Mouse (Mus musculus) stomach, postnatal 0 days (tissue): ENCODE measurements around the gene Tekt3. TPM values are rescaled to one million over a fixed set of nuclear protein-coding genes. Genes with fewer than 3 reads are reported as not detected.

Experiments used
- ATAC-seq: fragments of 200-750 bp; cut with Nextera tagmentation; 2 replicates; pipeline ENCODE4 v1.8.0; 2017; ENCODE audit not compliant: low FRiP score, low TSS enrichment
- DNase-seq: peaks from one replicate; pipeline ENCODE4 v3.0.0-alpha.2; 2016; ENCODE audit warnings: low spot score
- H3K27ac ChIP-seq: fragments of 300-500 bp; sonication (generic); replicated peaks from 2 replicates; pipeline ENCODE4 v1.5.1; 2014; ENCODE audit warnings: mild to moderate bottlenecking, control low read depth
- H3K27me3 ChIP-seq: fragments of 300-500 bp; sonication (generic); 2 replicates; pipeline ENCODE4 v1.6.1; 2014; ENCODE audit warnings: low read length; ENCODE audit not compliant: control insufficient read depth, insufficient read depth
- H3K36me3 ChIP-seq: fragments of 300-500 bp; sonication (generic); 2 replicates; pipeline ENCODE4 v1.6.1; 2014; ENCODE audit warnings: low read length, mixed read lengths; ENCODE audit not compliant: control insufficient read depth, insufficient read depth
- H3K4me1 ChIP-seq: fragments of 300-500 bp; sonication (generic); replicated peaks from 2 replicates; pipeline ENCODE4 v1.6.1; 2014; ENCODE audit warnings: antibody characterized with exemption; ENCODE audit not compliant: control insufficient read depth, insufficient read depth
- H3K4me2 ChIP-seq: fragments of 300-500 bp; sonication (generic); replicated peaks from 2 replicates; pipeline ENCODE4 v1.6.1; 2014; ENCODE audit warnings: low read depth, mild to moderate bottlenecking, control low read depth, moderate library complexity
- H3K4me3 ChIP-seq: fragments of 300-500 bp; sonication (generic); 2 replicates; pipeline ENCODE4 v1.5.1; 2014; ENCODE audit warnings: low read depth, low read length, control low read depth
- H3K9ac ChIP-seq: fragments of 300-500 bp; sonication (generic); 2 replicates; pipeline ENCODE4 v1.6.1; 2014; ENCODE audit warnings: mild to moderate bottlenecking, low read length, control low read depth, mixed read lengths
- H3K9me3 ChIP-seq: fragments of 300-500 bp; sonication (generic); 2 replicates; pipeline ENCODE4 v1.6.1; 2016; ENCODE audit warnings: low read length; ENCODE audit not compliant: control insufficient read depth
- CTCF ChIP-seq: IDR thresholded peaks from 2 replicates; pipeline ENCODE4 v1.5.1; 2016; ENCODE audit warnings: antibody characterized with exemption, low read depth, mild to moderate bottlenecking, moderate library complexity
- EP300 ChIP-seq: optimal IDR thresholded peaks from 2 replicates; pipeline ENCODE3; 2016; ENCODE audit warnings: antibody characterized with exemption
- WGBS: fragments of 180-500 bp; shearing (Covaris S2); extraction: QIAGEN DNeasy Blood & Tissue Kit; methylation state at CpG from one replicate; pipeline ENCODE4 v1.1.7; 2014; 5-methylcytosine and 5-hydroxymethylcytosine counted together
- polyA plus RNA-seq: library from polyadenylated mRNA; unstranded; fragments of >200 nt; fragmentation: Nextera tagmentation; extraction: Ambion mirVana; gene quantifications from 2 replicates; pipeline ENCODE4 v1.2.1, GENCODE M21; 2015

Gene Tekt3
- polyA plus RNA-seq, 1 experiment from 2014 or later = not detected

GRCm38 (mm10) chr11:63051996-63052395 is 9.5 kb upstream of the Tekt3 start:
- no peak for ATAC-seq
- Histone ChIP-seq H3K9ac (no peak overlapping the region), H3K27me3 (no peaks in the 10 kb centered on the region), H3K36me3 (no peaks in the 10 kb centered on the region), H3K9me3 (no peaks in the 10 kb centered on the region), H3K27ac (no peak overlapping the region), H3K4me2 (no peak overlapping the region), H3K4me1 (no peaks in the 10 kb centered on the region), H3K4me3 (no peak overlapping the region)
- TF ChIP-seq CTCF (no peak), EP300 (no peak)
- DNase-seq = no peak
- 88% methylated on average over 10 of the region's 10 CpGs for WGBS

DNA sequence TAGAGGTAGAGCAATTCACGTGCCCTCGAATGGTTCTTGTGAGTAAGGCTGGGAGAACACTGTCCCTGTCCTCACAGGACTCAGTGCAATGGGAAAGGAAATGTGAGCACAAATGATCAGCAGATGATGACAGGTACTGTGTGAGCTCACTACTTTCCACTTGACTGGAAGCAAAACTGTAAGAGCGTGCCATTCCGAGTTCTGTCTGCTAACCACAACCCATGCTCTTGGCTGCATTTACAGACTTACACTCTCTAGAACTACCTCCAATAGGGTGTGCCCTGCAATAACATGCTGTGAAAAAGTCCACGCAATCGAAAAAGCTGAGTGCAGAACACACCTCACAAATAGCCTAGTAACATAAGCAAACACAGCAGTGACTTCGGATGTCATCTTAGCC is 5.9 kb upstream of the Tekt3 start:
- no peak for TF ChIP-seq EP300
- no peak for TF ChIP-seq CTCF
- 75% methylated on average over 7 of the region's 7 CpGs for WGBS
- no peak overlapping the region for H3K4me2 ChIP-seq
- H3K4me1 ChIP-seq = no peaks in the 10 kb centered on the region
- ATAC-seq = no peak
- no peak for DNase-seq
- H3K36me3 ChIP-seq = no peaks in the 10 kb centered on the region
- no peaks in the 10 kb centered on the region for H3K9me3 ChIP-seq
- no peak overlapping the region for H3K9ac ChIP-seq
- H3K4me3 ChIP-seq = no peak overlapping the region
- H3K27me3 ChIP-seq = no peaks in the 10 kb centered on the region
- no peak overlapping the region for H3K27ac ChIP-seq

DNA sequence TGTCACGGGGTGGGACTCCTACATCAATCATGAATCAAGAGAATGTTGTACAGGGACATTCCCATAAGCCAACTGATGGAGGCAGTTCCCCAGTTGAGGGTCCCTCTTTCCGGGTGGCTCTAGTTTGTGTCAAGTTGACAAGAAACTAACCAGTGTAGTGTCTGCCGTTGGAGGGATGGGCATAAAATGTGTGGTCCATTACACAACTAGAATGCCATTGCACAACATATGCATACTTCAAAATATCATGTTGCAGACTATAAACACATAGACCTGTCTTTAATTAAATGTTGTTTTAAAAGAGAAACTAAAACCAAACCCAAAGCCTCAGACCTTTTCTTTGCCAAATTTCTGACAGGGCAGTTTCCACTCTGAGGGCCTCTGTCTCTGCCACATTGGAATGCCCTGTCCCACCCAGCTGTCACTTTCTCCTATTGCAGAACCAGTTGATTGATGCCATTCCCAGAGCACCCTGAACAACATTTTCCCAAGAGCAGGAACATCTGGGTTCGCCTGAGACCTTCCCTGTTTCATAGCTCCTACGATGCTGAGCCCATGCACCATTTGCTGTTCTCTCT is 3.0 kb upstream of the Tekt3 start:
- H3K36me3 ChIP-seq = no peaks in the 10 kb centered on the region
- DNase-seq = no peak
- no peak for TF ChIP-seq CTCF
- TF ChIP-seq EP300 = no peak
- H3K4me3 ChIP-seq = no peak overlapping the region
- ATAC-seq = no peak
- no peaks in the 10 kb centered on the region for H3K9me3 ChIP-seq
- H3K9ac ChIP-seq = no peak overlapping the region
- H3K27me3 ChIP-seq = 0 out of 2 replicates have a peak, but pooled peaks cover 2% of the 10 kb centered on the region
- no peaks in the 10 kb centered on the region for H3K4me1 ChIP-seq
- no peak overlapping the region for H3K27ac ChIP-seq
- H3K4me2 ChIP-seq = no peak overlapping the region
- WGBS = 53% methylated on average over 5 of the region's 5 CpGs

DNA sequence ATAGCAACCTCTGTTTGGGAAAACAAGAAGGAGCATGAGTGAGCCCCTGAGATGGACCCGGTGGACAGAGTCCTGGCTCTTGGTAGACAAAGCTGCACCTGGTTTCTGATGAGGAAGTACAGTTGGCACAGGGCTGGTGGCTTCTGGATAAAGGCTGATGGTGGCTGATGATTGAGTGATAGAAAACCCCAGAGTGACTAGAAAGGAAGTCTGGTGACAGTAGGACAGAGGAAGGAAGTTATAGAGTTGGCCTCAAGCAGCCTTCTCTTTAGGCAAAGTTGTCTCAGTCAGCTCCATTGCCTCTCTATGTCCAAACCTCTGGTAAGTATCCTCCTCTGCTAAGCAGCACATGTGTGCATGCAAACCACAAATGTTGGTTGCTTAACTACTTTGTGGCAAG is 1.5 kb upstream of the Tekt3 start:
- Histone ChIP-seq H3K4me1 (no peaks in the 10 kb centered on the region), H3K27ac (no peak overlapping the region), H3K4me2 (no peak overlapping the region), H3K9me3 (no peaks in the 10 kb centered on the region), H3K9ac (no peak overlapping the region), H3K27me3 (0 out of 2 replicates have a peak, but pooled peaks cover 2% of the 10 kb centered on the region), H3K4me3 (no peak overlapping the region), H3K36me3 (no peaks in the 10 kb centered on the region)
- TF ChIP-seq EP300 = no peak
- TF ChIP-seq CTCF = no peak
- 75% methylated on average over 1 of the region's 1 CpGs for WGBS
- ATAC-seq (no peak), DNase-seq (no peak)

DNA sequence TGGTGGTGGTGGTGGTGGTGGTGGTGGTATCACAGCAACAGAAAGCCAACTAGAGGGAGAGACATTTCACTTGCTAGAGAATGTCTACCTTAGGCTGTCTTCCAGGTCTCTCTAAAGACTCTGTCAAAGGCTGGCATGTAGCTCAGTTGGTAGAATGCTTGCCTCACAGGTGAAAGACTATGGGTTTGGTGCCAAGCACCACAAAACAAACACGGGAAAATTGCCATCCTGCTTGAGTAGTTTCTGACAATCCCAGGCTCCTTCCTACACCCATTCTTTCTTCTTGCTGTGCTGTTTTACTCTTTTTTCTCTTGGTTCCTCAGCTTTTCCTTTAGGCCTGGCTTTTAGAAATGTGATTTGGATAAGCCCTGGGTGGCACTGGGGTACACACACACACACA is 5.1 kb downstream of the Tekt3 start:
- no peak for DNase-seq
- H3K4me1 ChIP-seq = no peaks in the 10 kb centered on the region
- TF ChIP-seq EP300 = no peak
- no peak for TF ChIP-seq CTCF
- H3K9ac ChIP-seq = no peak overlapping the region
- H3K27ac ChIP-seq = no peak overlapping the region
- H3K4me3 ChIP-seq = no peak overlapping the region
- no peak overlapping the region for H3K4me2 ChIP-seq
- no peaks in the 10 kb centered on the region for H3K9me3 ChIP-seq
- H3K36me3 ChIP-seq = no peaks in the 10 kb centered on the region
- H3K27me3 ChIP-seq = no peaks in the 10 kb centered on the region
- ATAC-seq = no peak
- WGBS = 70% methylated on average over 1 of the region's 1 CpGs

- 91% methylated on average over 17 of the region's 17 CpGs for WGBS
- TF ChIP-seq EP300 (no peak), CTCF (no peak)
- Histone ChIP-seq H3K36me3 (no peaks in the 10 kb centered on the region), H3K27me3 (no peaks in the 10 kb centered on the region), H3K9me3 (no peaks in the 10 kb centered on the region), H3K9ac (no peak overlapping the region), H3K27ac (no peak overlapping the region), H3K4me3 (no peak overlapping the region), H3K4me1 (no peaks in the 10 kb centered on the region), H3K4me2 (no peak overlapping the region)
- ATAC-seq (no peak), DNase-seq (no peak)
Observed at GRCm38 (mm10) chr11:63070081-63070480, 8.6 kb downstream of the Tekt3 start.
